Mouse (Mus musculus) c-Kit-negative CD71-positive TER-119-positive erythroid progenitor cells, embryonic 14.5 days (primary cell): ENCODE measurements around the gene Gbf1.
"Not testable (repeated sequence)": the region's sequence is repeated elsewhere in the genome, so short reads cannot be mapped to it uniquely, and the experiment has no call there.

Experiments used
- DNase-seq: peaks from one replicate; pipeline ENCODE4 v3.0.0-alpha.2; 2013; ENCODE audit warnings: low read depth, low spot score

The Gbf1 gene

GRCm38 (mm10) chr19:46147511-46148371 is 4.6 kb upstream of the Gbf1 start, which contains the start of gene Pitx3:
Gene Pitx3 (minus strand): TSS chr19:46148326.
- DNase-seq: no peak

- no peak for DNase-seq
These were observed 3.9 kb upstream of the Gbf1 start for GRCm38 (mm10) chr19:46148372-46148760.

GRCm38 (mm10) chr19:46149091-46149490 is 3.2 kb upstream of the Gbf1 start:
- DNase-seq: no peak

GRCm38 (mm10) chr19:46165950-46166349 is 13.6 kb downstream of the Gbf1 start:
- DNase-seq: no peak

- not testable (repeated sequence) for DNase-seq
These were observed 14.9 kb downstream of the Gbf1 start for GRCm38 (mm10) chr19:46167169-46167568.

GRCm38 (mm10) chr19:46169396-46169795 is 17.1 kb downstream of the Gbf1 start:
- no peak for DNase-seq

- DNase-seq: no peak
These were observed 17.6 kb downstream of the Gbf1 start for GRCm38 (mm10) chr19:46169913-46170312.

- DNase-seq: no peak
These were observed 20.2 kb downstream of the Gbf1 start for GRCm38 (mm10) chr19:46172541-46172940.

- DNase-seq: no peak
These were observed 22.9 kb downstream of the Gbf1 start for GRCm38 (mm10) chr19:46175173-46175572.

- DNase-seq: no peak
These were observed 24.7 kb downstream of the Gbf1 start for GRCm38 (mm10) chr19:46177046-46177445.

- no peak for DNase-seq
These were observed 28.0 kb downstream of the Gbf1 start for GRCm38 (mm10) chr19:46180274-46180673.

- DNase-seq: no peak
These were observed 29.9 kb downstream of the Gbf1 start for GRCm38 (mm10) chr19:46182241-46182640.

GRCm38 (mm10) chr19:46186611-46187010 is 34.3 kb downstream of the Gbf1 start:
- DNase-seq: no peak

- DNase-seq: no peak
These were observed 34.9 kb downstream of the Gbf1 start for GRCm38 (mm10) chr19:46187203-46187602.

- DNase-seq: no peak
These were observed 46.0 kb downstream of the Gbf1 start for GRCm38 (mm10) chr19:46198293-46198692.

GRCm38 (mm10) chr19:46198891-46199290 is 46.6 kb downstream of the Gbf1 start:
- no peak for DNase-seq

GRCm38 (mm10) chr19:46204166-46204565 is 51.9 kb downstream of the Gbf1 start:
- DNase-seq: no peak

GRCm38 (mm10) chr19:46205680-46206079 is 53.4 kb downstream of the Gbf1 start:
- no peak for DNase-seq

- no peak for DNase-seq
These were observed 58.6 kb downstream of the Gbf1 start for GRCm38 (mm10) chr19:46210951-46211350.

- no peak for DNase-seq
These were observed 62.2 kb downstream of the Gbf1 start for GRCm38 (mm10) chr19:46214541-46214940.

- no peak for DNase-seq
These were observed 63.1 kb downstream of the Gbf1 start for GRCm38 (mm10) chr19:46215401-46215800.

GRCm38 (mm10) chr19:46216716-46217115 is 64.4 kb downstream of the Gbf1 start:
- DNase-seq: no peak

GRCm38 (mm10) chr19:46217347-46217746 is 65.0 kb downstream of the Gbf1 start:
- not testable (repeated sequence) for DNase-seq
